Mouse (Mus musculus) layer of hippocampus, adult 2 months (tissue): ENCODE data around the gene Gm5935. TPM values are rescaled to one million over a fixed set of nuclear protein-coding genes. Genes with fewer than 3 reads are reported as not detected.
"Not testable (repeated sequence)": the region's sequence is repeated elsewhere in the genome, so short reads cannot be mapped to it uniquely, and the experiment has no call there.

Experiments used
- DNase-seq, 2 experiments: peaks; one replicate each; pipeline ENCODE4 v3.0.0; 2022; ENCODE audit warnings: low spot score in 2 of 2
- H3K27ac ChIP-seq: fragments of 200-600 bp; 2 replicates; pipeline ENCODE4 v1.8.1; 2022
- H3K4me3 ChIP-seq: fragments of 200-600 bp; 2 replicates; pipeline ENCODE4 v1.8.1; 2022; ENCODE audit warnings: mild to moderate bottlenecking
- long read RNA-seq, 2 experiments: library from polyadenylated mRNA; stranded (forward); transcript quantifications; one replicate each; pipeline ENCODE4 v2.0.0; 2021; ENCODE audit warnings: borderline mapping rate in 2 of 2
- total RNA-seq, 2 experiments: library from RNA; stranded (reverse); gene quantifications; 2 replicates each; pipeline ENCODE4 v1.2.3; 2021

Gene Gm5935
- total RNA-seq = not detected
- long read RNA-seq, experiment 1 = 0 reads
- long read RNA-seq, experiment 2 = 0 reads

GRCm38 (mm10) chrX:24775064-24775463 is at the start of gene Gm5935:
Gene Gm5935 (minus strand): TSS chrX:24775164.
- H3K4me3 ChIP-seq, DNase-seq, H3K27ac ChIP-seq: not testable (repeated sequence)

Other genes starting within 250 kb of the Gm5935 start
- not detected for gene Gm4297, start 200.3 kb downstream of the Gm5935 start, total RNA-seq